Mouse (Mus musculus) kidney, postnatal 0 days (tissue): ENCODE data around the gene Fam19a3. TPM values are rescaled to one million over a fixed set of nuclear protein-coding genes. Genes with fewer than 3 reads are reported as not detected.

Experiments
- ATAC-seq: fragments of 200-750 bp; cut with Nextera tagmentation; replicated peaks from 2 replicates; pipeline ENCODE4 v1.8.0; 2017; ENCODE audit warnings: low read depth, moderate number of reproducible peaks, moderate TSS enrichment, moderate library complexity; ENCODE audit not compliant: low FRiP score
- DNase-seq: peaks from one replicate; pipeline ENCODE4 v3.0.0-alpha.2; 2016; ENCODE audit warnings: low spot score
- H3K27ac ChIP-seq: fragments of 300-500 bp; sonication (generic); 2 replicates; pipeline ENCODE4 v1.5.1; 2014; ENCODE audit warnings: mild to moderate bottlenecking
- H3K27me3 ChIP-seq: fragments of 300-500 bp; sonication (generic); 2 replicates; pipeline ENCODE4 v1.6.1; 2014; ENCODE audit warnings: low read length, mixed read lengths; ENCODE audit not compliant: insufficient read depth
- H3K36me3 ChIP-seq: fragments of 300-500 bp; sonication (generic); 2 replicates; pipeline ENCODE4 v1.6.1; 2014; ENCODE audit warnings: low read length, mixed read lengths; ENCODE audit not compliant: insufficient read depth
- H3K4me1 ChIP-seq: fragments of 300-500 bp; sonication (generic); replicated peaks from 2 replicates; pipeline ENCODE4 v1.6.1; 2014; ENCODE audit warnings: antibody characterized with exemption, low read length, mixed read lengths; ENCODE audit not compliant: insufficient read depth
- H3K4me2 ChIP-seq: fragments of 300-500 bp; sonication (generic); 2 replicates; pipeline ENCODE4 v1.6.1; 2014; ENCODE audit warnings: mild to moderate bottlenecking, low read length, moderate library complexity, mixed read lengths
- H3K4me3 ChIP-seq: fragments of 300-500 bp; sonication (generic); replicated peaks from 2 replicates; pipeline ENCODE4 v1.5.1; 2014; ENCODE audit warnings: low read depth, low read length
- H3K9ac ChIP-seq: fragments of 300-500 bp; sonication (generic); 2 replicates; pipeline ENCODE4 v1.6.1; 2014; ENCODE audit warnings: low read depth, low read length
- H3K9me3 ChIP-seq: fragments of 300-500 bp; sonication (generic); replicated peaks from 2 replicates; pipeline ENCODE4 v1.6.1; 2016; ENCODE audit warnings: low read length, inconsistent platforms, mixed read lengths
- CTCF ChIP-seq: IDR thresholded peaks from 2 replicates; pipeline ENCODE4 v1.5.1; 2016; ENCODE audit warnings: antibody characterized with exemption, low read depth, mild to moderate bottlenecking, moderate library complexity
- WGBS: fragments of 180-500 bp; shearing (Covaris S2); extraction: QIAGEN DNeasy Blood & Tissue Kit; methylation state at CpG from one replicate; pipeline ENCODE4 v1.1.7; 2014; 5-methylcytosine and 5-hydroxymethylcytosine counted together
- polyA plus RNA-seq: library from polyadenylated mRNA; unstranded; fragments of >200 nt; fragmentation: Nextera tagmentation; extraction: Ambion mirVana; gene quantifications from 2 replicates; pipeline ENCODE4 v1.2.1, GENCODE M21; 2015

The Fam19a3 gene
- polyA plus RNA-seq, 1 experiment from 2014 or later: 0.07 TPM

DNA sequence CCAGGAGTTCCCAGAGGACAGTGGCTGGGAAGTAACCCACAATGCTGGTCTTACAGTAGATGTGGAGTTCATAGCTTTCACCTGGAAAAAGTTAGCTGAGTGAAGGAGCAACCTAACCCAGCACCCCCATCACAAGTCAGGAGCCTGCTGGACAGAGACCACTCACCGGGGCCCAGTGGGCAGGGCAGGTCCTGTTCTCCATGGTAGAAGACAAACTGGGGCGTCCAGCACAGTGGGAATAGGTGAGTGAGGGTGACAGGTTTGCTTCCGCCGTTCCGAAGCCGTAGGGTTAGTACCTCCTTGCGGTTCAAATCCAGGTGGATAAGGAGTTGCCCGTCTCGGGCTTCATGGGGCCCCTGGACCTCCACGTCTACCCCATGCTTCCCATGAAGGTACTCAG, 22.7 kb upstream of the Fam19a3 start:
- TF ChIP-seq CTCF: no peak
- Histone ChIP-seq H3K36me3 (peaks cover 42% of the 10 kb centered on the region), H3K4me1 (no peaks in the 10 kb centered on the region), H3K27ac (no peak overlapping the region), H3K27me3 (no peaks in the 10 kb centered on the region), H3K4me2 (no peak overlapping the region), H3K9me3 (no peaks in the 10 kb centered on the region), H3K4me3 (no peak overlapping the region), H3K9ac (no peak overlapping the region)
- DNase-seq: no peak
- WGBS: 94% methylated on average over 10 of the region's 10 CpGs
- ATAC-seq: no peak

- Histone ChIP-seq H3K4me2 (no peak overlapping the region), H3K9me3 (no peaks in the 10 kb centered on the region), H3K36me3 (peaks cover 53% of the 10 kb centered on the region), H3K4me1 (no peaks in the 10 kb centered on the region), H3K4me3 (no peak overlapping the region), H3K27me3 (no peaks in the 10 kb centered on the region), H3K9ac (no peak overlapping the region), H3K27ac (no peak overlapping the region)
- no peak for TF ChIP-seq CTCF
- ATAC-seq (no peak), DNase-seq (no peak)
- 93% methylated on average over 6 of the region's 6 CpGs for WGBS
Measured at GRCm38 (mm10) chr3:104801481-104801880, 19.8 kb upstream of the Fam19a3 start.

DNA sequence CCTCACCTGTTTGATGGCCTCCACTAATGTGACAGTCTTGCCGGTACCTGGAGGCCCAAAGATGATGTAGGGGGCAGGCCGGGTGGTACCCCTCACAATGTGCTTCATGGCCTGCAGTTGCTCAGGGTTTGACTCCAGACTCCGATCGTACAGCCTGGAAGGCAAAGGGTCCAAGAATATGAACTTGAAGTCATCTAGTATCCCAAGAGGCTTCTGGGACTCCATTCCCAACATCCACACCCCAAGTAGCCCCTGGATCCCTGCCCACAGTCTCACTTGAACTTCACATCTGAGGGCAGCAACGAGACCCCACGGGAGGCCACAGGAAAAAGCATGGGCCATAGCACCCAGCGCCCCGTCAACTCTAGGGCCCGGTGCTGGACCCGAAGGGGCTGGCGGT, 19.0 kb upstream of the Fam19a3 start:
- Histone ChIP-seq H3K4me3 (no peak overlapping the region), H3K4me1 (0 out of 2 replicates have a peak, but pooled peaks cover 4% of the 10 kb centered on the region), H3K9me3 (no peaks in the 10 kb centered on the region), H3K27me3 (no peaks in the 10 kb centered on the region), H3K9ac (no peak overlapping the region), H3K27ac (no peak overlapping the region), H3K4me2 (no peak overlapping the region), H3K36me3 (peaks cover 53% of the 10 kb centered on the region)
- ATAC-seq: no peak
- 94% methylated on average over 11 of the region's 11 CpGs for WGBS
- no peak for DNase-seq
- no peak for TF ChIP-seq CTCF

- no peak overlapping the region for H3K9ac ChIP-seq
- peaks cover 27% of the 10 kb centered on the region for H3K4me1 ChIP-seq
- H3K36me3 ChIP-seq: peaks cover 45% of the 10 kb centered on the region
Measured at GRCm38 (mm10) chr3:104796430-104797082, 14.9 kb upstream of the Fam19a3 start.

DNA sequence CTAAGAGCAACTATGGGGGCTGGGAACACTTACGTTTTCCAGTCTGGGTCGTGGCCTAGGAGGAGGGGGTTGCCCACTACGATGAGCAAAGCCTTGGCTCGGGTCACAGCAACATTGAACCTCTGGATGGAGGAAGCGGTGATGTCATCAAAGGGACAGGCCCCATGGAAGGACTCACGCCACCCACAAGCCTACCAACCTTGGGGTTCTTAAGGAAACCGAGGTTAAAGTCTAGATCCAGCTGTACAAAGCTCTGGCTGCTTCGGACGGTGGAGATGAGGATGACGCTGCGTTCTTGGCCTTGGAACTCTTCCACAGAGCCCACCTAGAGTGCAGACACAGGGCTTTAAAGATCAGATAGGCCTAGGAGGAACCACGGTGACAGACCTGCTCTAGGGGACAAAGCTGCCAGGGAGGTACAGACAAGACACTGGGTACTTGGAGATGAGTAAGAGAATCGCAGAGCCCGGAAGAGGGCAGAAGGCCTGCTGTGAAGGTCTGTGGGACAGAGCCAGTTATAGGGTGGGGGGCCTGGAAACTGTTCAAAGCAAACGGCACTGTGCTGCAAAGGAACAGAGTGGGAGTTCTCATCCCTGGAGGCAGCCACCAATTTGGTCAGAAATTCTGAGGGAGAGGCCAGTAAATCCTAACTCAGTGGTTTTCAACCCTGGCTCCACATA, 14.2 kb upstream of the Fam19a3 start:
- DNase-seq (no peak), ATAC-seq (no peak)
- H3K4me2 ChIP-seq: no peak overlapping the region
- H3K9me3 ChIP-seq: no peaks in the 10 kb centered on the region
- H3K27me3 ChIP-seq: no peaks in the 10 kb centered on the region
- TF ChIP-seq CTCF: no peak
- H3K9ac ChIP-seq: no peak overlapping the region
- peak overlapping the region; percentile 70 for H3K27ac ChIP-seq
- peaks cover 34% of the 10 kb centered on the region for H3K4me1 ChIP-seq
- H3K4me3 ChIP-seq: no peak overlapping the region
- WGBS: 57% methylated on average over 15 of the region's 15 CpGs
- peaks cover 38% of the 10 kb centered on the region for H3K36me3 ChIP-seq

More at GRCm38 (mm10) chr3:104796430-104797082, 14.9 kb upstream of the Fam19a3 start:
- no peak overlapping the region for H3K4me3 ChIP-seq
- DNase-seq: no peak
- no peaks in the 10 kb centered on the region for H3K9me3 ChIP-seq
- no peak for TF ChIP-seq CTCF
- no peak; the same call in 1 of the 2 replicates for ATAC-seq
- WGBS: 72% methylated on average over 15 of the region's 15 CpGs
- no peak overlapping the region for H3K27ac ChIP-seq
- H3K4me2 ChIP-seq: no peak overlapping the region
- no peaks in the 10 kb centered on the region for H3K27me3 ChIP-seq

- ATAC-seq (no peak), DNase-seq (no peak)
- no peak overlapping the region for H3K9ac ChIP-seq
- H3K9me3 ChIP-seq: no peaks in the 10 kb centered on the region
- peak overlapping the region; percentile 70; the same call in 1 of the 2 replicates for H3K27ac ChIP-seq
- TF ChIP-seq CTCF: no peak
- H3K27me3 ChIP-seq: no peaks in the 10 kb centered on the region
- H3K4me1 ChIP-seq: peaks cover 41% of the 10 kb centered on the region
- WGBS: 47% methylated on average over 12 of the region's 12 CpGs
- no peak overlapping the region for H3K4me2 ChIP-seq
- peaks cover 31% of the 10 kb centered on the region for H3K36me3 ChIP-seq
- no peak overlapping the region for H3K4me3 ChIP-seq
Measured at GRCm38 (mm10) chr3:104794953-104795470, 13.4 kb upstream of the Fam19a3 start.
